Mouse (Mus musculus): ENCODE measurements around the gene Clec11a.

Clec11a gene

GRCm38 (mm10) chr7:44280959-44281358, 25.7 kb downstream of the Clec11a start:
- DNase-seq (ENCODE audit: extremely low spot score) = no peak

- DNase-seq (ENCODE audit: extremely low spot score) = peak; percentile 35
These were observed 29.5 kb downstream of the Clec11a start for GRCm38 (mm10) chr7:44277250-44277622.

- DNase-seq (ENCODE audit: extremely low spot score) = no peak
These were observed 30.0 kb downstream of the Clec11a start for GRCm38 (mm10) chr7:44276461-44277249.

GRCm38 (mm10) chr7:44275546-44275945, 31.2 kb downstream of the Clec11a start:
- DNase-seq (ENCODE audit: extremely low spot score) = no peak

GRCm38 (mm10) chr7:44274096-44274495, 32.6 kb downstream of the Clec11a start:
- DNase-seq (ENCODE audit: extremely low spot score) = no peak

GRCm38 (mm10) chr7:44273446-44273845, 33.3 kb downstream of the Clec11a start:
- no peak for DNase-seq (ENCODE audit: extremely low spot score)

- no peak for DNase-seq (ENCODE audit: extremely low spot score)
These were observed 34.2 kb downstream of the Clec11a start for GRCm38 (mm10) chr7:44272546-44272945.

GRCm38 (mm10) chr7:44271309-44271708, 35.4 kb downstream of the Clec11a start:
- DNase-seq (ENCODE audit: extremely low spot score) = no peak

GRCm38 (mm10) chr7:44269397-44269796, 37.3 kb downstream of the Clec11a start:
- DNase-seq (ENCODE audit: extremely low spot score) = no peak

GRCm38 (mm10) chr7:44268117-44268516, 38.6 kb downstream of the Clec11a start:
- DNase-seq (ENCODE audit: extremely low spot score) = no peak

GRCm38 (mm10) chr7:44262791-44263643, 43.7 kb downstream of the Clec11a start:
- peak; percentile 94 for DNase-seq (ENCODE audit: extremely low spot score)

GRCm38 (mm10) chr7:44261147-44261546, 45.6 kb downstream of the Clec11a start, which contains the start of gene Gm15517:
Gm15517 (plus strand) TSS chr7:44261447.
- DNase-seq (ENCODE audit: extremely low spot score) = no peak

GRCm38 (mm10) chr7:44260410-44260809, 46.3 kb downstream of the Clec11a start:
- DNase-seq (ENCODE audit: extremely low spot score) = no peak

- DNase-seq (ENCODE audit: extremely low spot score) = no peak
These were observed 49.4 kb downstream of the Clec11a start, which contains the start of gene Acp4 for GRCm38 (mm10) chr7:44257278-44257677. Acp4 (minus strand) TSS chr7:44257378.

GRCm38 (mm10) chr7:44254930-44255329, 51.8 kb downstream of the Clec11a start:
- DNase-seq (ENCODE audit: extremely low spot score) = no peak

GRCm38 (mm10) chr7:44253023-44253616, 53.6 kb downstream of the Clec11a start:
- no peak for DNase-seq (ENCODE audit: extremely low spot score)

Measured in embryo, embryonic 9.5 days (tissue).